Mouse (Mus musculus) lung, postnatal 4 days (tissue): Measurements from ENCODE around the gene Gm11034.

Experiments used
- DNase-seq, 2 experiments: peaks; one replicate each; pipeline ENCODE4 v3.0.0; 2021

Gene Gm11034

DNA sequence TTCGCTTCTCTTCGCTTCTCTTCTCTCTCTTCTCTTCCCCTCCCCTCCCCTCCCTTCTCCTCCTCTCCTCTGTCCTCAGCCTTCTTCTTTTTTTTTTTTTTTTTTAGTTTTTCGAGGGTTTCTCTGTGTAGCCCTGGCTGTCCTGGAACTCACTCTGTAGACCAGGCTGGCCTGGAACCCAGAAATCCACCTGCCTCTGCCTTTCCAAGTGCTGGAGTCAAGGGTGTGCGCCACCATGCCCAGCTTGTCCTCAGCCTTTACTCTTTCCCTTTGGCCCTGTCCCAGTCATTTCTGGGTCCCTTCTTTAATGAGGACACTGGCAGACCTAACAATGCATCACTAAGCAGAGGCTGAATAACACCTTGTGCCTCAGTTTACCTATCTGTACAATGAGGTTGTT is at the start of gene Gm11034:
Gene Gm11034 (minus strand): TSS at position 101 of the 400 bp plus-strand sequence.
- DNase-seq, result no peak

DNA sequence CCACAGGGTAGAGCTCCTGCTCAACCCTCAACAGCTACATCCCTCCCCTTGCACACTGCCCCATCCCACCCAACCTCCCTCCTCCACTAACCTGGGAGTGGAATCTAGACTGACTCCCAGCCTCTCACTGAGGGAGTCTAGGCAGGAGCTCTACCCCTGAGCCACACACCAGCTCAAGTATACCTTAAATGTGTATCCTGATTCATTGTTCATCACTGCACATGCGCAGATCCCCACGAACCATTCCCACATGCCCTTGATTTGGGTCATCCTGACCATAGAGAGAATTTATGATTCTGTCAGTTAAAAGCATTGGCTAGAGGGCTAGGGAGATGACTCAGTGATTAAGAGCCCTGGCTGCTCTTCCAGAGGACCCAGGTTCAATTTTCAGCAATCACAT is 49.3 kb upstream of the Gm11034 start:
- no peak for DNase-seq

DNA sequence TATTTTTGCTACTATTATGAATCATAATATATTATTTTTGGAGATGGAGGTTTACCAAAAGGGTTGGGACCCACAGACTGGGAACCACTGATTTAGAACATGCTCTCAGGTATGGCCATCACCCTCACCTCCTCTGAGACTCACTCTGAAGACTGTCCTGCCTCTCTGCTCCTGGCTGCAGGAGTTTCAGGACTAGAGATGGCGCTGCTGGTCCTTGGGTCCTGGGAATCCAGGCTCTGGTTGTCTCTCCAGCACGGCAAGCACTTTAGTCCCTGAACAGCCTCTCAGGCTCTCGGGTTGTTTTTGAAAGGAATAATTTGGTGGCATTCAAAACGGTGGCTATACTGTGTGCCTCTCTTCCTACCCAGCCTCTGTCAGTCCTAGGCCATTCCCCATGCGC is 48.4 kb upstream of the Gm11034 start:
- peak; percentile 41 to 50 for DNase-seq

DNA sequence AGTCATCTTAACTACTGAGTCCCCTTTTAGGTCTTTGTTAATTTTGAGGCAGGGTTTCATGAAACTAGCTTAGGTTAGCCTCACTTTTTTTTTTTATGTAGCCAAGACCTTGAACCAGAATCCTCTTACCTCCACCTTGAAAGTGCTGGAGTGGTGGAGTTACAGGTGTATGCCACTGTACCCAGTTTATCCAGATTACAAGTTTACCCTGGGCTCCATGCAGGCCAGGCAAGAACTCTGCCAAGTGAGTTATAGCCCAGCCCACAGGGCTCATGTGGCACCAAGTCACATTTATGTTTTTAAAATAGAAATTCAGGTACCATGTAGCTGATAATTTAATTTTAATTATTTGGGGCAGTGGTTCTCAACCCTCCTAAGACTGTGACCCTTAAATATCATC is 48.0 kb upstream of the Gm11034 start:
- no peak for DNase-seq

DNA sequence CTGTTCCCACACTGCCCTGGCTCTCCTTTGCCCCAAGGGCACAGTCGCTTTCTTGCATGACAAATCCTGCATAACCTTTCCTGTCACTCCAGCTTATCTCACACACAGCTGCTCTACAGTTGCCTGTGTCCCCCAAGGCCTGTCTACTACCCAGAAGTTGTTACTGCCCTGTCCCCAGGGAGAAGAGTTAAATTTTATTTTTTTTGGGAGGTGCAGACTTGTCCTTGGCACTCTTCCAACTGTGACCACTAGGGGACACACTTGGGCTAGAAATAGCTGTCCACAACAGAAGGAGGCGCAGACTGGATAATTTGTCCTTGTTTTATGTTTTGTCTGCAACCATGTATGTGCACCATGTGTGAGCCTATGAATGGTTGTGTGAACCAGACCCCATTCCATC is 47.6 kb upstream of the Gm11034 start:
- DNase-seq, result peak in 1 of 2 experiments; percentile 78

DNA sequence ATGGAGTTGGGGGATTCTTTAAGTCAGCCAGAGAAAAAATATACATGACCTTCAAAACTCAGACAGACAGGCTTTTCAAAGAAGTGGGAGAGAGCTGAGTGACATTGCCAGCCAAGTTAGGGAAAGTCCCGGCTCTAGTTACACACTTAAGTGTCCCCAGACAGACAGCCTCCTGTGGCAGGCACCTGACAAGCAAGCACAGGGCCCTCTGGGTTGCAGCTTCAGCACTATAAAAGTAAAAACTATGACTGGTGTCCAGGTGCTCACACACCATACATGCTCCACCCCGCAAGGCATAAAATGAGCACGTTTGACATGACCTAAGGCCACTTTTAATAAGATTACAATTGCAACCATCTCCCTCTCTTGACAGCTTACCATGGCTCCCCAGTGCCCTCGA is 47.1 kb upstream of the Gm11034 start:
- no peak for DNase-seq

DNA sequence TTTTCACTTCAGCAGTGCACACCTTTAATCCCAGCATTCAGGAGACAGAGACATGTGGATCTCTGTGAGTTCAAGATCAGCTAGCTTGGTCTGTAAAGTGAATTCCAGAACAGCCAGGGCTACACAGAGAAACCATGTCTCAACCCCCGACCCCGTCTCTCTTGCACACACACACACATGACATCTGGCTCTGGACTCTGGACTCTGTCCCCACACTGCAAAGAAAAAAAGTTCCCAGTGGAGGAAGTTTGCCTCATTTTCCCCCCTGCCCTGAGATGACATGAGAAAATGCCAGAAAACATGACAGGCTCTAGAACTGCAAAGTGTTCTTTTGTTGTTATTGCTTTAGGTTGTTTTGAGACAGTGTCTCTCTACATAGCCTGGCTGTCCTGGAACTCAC is 46.4 kb upstream of the Gm11034 start:
- DNase-seq, result no peak

DNA sequence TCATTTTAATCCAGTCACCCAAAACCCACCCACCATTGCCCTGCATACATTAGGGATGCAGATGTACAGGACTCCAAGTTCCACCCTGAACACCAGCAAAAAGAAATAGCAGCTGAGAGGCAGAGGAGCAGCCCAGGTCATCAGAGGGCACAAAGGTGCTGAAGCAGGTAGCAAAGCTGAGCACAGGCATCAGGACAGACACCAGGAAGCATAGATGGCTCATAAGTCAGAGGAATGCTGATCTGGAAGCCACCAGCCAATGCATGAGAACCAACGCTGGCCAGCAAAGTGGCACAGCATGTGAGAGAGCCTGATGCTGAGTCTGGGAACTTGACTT is 44.4 kb upstream of the Gm11034 start:
- DNase-seq, result no peak

DNA sequence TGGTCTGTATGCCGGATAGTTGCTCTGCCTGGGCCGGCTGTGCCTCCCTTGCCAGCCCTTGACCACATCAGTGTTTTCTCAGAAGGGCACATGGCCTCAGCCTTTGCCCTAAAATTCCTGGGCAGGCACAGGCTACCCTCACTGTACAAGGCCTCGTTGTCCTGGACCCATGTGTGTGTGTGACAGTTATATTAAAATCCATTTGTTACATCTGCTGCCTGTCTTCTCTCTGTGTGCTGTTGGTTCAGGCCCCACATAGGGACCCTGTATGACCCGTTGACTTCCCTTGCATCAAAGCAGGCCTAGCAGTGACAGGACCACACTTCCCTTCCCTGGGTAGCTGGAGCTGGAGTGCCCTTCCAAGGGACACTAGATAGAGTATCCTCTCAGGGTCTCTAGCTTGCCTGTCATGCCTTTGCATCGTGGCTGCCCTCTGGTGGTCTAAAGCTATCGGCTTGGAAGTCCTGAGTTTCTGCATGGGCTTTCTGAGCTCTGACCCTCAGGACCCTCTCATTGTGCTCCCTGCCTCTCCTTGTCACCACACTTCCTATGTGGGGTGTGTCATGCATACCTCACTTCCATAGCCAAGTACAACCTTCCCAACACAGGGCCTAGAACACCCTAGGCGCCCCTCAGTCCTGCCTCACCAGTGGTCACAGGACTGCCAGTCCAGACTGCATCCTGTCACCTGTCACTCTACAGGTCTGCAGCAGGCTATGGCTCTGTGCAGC is 43.9 kb upstream of the Gm11034 start:
- peak; percentile 40 to 63 for DNase-seq

DNA sequence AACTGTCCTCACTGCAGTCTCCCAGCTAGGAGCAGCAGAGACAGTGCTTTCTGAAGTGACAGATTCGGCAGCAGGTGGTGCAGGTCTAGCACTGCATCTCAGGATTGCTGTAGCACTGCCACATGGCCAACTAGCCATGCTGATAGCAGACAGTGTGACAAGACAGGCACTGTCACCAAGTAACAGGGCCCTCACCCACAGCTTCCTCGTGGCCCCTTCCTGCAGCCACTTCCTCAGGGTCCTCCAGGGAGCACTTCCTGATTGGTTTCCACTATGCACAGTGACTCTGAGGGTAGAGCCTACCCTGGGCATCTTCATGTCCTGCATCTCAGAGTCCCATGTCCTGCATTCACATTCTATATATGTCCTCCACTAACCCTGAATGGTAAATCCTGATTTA is 31.2 kb upstream of the Gm11034 start:
- DNase-seq, result peak in 1 of 2 experiments; percentile 51

DNA sequence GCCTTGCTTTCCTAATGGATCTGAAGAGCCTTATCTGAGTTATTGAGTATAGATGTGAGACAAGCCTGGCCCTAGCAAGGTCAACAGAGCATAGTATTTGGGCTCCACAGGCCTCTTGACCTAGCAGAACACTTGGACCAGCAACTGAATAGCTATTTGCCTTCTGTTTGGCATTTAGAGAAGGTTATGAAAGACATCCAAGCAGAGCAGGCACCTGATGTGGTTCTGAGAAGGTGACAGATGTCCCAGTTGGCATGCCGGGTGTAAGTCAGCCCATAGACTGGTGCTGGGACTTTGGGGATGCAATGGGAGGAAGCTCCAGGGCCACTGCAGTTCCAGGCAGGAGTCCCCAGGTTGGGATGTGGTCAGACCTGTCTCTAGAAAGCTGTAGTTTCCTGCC is 28.8 kb upstream of the Gm11034 start:
- no peak for DNase-seq

DNA sequence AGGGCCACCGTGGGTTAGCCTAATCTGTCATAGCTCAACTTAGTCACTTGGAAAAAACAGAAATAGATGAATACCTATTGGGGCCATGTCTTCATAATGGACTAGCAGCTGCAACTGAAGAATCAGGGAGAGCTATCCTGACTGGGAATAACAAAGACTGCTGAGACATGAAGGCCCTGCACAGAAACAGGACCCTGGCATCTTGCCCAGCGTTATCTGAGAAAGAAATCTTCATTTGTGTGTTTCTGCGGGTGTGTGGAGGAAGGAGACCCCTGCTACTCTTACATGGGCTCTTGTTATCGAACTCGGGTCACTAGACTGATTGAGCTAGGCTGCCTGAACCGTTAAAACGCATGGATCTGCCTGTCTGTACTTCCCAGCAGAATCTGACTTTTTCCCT is 27.5 kb upstream of the Gm11034 start:
- no peak for DNase-seq

DNA sequence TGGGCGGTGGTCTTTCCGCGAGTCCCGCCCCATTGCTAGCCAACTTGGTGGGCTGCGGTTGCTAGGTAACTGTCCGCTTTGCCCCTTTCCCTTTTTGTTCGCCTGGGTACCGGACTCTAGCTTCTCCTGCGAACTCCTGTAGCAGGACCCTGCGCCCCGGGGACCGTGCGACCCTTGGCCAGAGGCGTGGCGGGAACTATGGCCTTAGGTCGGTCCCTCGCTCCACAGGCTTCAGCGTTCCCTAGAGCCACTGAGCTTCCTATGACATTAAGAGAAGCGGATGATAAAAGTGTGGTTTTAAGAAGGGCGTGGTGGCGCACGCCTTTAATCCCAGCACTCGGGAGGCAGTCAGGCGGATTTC is 26.9 kb upstream of the Gm11034 start:
- no peak for DNase-seq

DNA sequence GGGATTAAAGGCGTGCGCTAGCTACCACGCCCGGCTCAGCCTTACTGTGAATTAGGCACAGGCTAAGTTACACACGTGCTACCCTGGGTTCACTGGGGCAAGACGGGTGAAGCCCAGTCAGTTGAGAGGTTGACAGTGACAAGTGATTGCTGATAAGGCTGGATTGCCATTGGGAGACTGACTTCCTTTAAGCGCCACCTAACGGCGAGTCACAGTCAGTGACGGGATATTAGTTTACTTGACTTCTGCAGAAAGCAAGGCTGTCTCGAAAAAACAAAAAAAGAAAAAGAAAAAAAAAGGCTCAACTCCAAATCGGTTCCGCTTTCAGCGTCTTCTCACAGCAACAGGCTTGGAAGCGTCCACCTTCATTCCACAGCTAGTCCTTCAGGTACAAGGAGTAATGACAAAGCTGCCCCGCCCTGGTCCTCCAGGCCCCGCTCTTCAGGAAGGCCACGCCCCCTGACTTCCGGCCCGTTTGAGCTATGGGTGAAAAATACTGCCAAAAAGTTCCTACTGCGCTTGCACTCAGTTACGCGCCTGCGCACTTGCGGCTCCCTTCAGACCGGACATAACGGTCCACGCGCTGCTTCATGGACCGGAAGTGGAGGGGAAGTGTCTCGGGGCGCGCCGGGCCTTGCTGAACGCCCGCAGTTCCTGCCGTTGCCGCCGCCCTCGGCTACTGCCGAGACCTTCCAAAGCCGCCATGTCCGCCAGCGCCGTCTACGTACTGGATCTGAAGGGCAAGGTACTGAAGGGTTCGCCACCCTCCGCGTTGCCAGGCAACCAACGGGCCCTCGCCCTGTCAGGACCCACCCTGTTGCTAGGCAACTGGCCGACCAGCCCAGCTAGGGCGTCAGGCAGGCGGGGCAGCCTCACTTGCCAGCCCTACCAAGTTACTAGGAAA is 26.3 kb upstream of the Gm11034 start, which contains the start of gene Ap1m1:
Gene Ap1m1 (plus strand): TSS at position 520 of the 904 bp plus-strand sequence.
- peak; percentile 98 to 99 for DNase-seq

DNA sequence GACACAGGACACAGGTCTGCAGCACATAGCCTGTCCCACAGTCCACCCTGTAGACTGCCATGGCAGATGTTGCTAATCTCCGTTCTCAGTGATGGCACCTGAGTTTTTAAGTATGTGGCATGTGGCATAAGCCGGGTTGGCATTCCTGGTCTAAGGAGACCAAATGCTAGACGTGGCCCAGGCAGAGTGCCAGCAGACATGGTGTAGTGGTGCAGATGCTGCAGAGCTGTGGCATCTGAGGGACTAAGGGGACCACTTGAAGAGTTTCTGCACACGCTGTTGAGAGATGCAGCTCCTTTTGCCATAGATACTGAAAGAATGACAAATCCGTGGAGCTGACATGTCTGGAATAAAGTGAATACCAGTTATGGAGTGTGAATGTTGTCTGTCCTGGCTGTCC is 9.2 kb upstream of the Gm11034 start:
- no peak for DNase-seq

DNA sequence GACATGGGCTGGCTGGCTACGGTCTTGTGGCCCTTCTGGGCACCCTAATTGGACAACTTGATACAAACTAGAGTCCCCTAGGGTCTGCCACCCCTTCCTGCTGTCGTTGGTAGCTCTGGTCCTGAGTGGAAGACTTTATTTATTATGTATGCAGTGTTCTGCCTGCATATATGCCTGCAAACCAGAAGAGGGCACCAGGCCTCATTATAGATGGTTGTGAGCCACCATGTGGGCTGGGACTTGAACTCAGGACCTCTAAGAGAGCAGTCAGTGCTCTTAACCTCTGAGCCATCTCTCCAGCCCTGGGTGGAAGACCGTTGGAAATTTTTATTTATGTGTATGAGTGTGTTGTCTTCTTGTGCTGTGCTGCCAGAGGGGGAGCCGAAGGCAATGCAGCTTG is 7.3 kb upstream of the Gm11034 start:
- no peak for DNase-seq

DNA sequence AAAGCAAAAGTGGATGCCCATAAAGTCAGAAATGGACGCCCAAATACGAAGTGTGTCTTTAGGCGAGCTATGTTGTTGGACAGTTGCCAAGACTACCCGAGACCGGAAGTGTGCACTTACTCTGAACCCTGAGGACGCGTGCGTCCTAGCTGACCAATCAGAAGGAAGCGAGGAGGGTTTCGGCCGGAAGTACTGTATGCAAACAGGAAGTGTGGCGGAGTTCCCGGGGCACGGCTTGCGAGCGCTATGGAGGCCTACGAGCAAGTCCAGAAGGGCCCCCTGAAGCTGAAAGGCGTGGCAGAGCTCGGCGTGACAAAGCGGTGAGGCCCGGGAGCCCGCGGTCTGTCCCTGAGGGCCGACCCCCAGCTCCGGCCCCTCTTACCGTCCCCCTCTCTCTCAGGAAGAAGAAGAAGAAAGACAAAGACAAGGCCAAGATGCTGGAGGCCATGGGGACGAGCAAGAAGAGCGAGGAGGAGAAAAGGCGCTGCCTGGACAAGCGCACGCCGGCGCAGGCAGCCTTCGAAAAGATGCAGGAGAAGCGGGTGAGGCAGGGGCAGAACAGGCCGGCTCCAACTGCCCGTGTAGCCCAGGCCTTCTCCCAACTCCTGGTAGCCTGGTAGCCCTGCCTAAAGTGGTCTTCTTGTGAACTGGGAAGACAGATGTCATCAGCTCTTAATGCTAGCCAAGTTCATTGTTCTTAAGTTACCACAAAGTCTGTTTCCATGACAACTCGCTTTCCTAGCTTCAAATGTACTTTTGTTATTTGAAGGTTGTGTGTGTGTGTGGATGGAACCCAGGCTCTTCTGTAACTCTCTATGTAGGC is 6.3 kb upstream of the Gm11034 start, which contains the start of gene Fam32a:
Gene Fam32a (plus strand): TSS at position 190 of the 823 bp plus-strand sequence.
- DNase-seq, result peak; percentile 92 to 95

DNA sequence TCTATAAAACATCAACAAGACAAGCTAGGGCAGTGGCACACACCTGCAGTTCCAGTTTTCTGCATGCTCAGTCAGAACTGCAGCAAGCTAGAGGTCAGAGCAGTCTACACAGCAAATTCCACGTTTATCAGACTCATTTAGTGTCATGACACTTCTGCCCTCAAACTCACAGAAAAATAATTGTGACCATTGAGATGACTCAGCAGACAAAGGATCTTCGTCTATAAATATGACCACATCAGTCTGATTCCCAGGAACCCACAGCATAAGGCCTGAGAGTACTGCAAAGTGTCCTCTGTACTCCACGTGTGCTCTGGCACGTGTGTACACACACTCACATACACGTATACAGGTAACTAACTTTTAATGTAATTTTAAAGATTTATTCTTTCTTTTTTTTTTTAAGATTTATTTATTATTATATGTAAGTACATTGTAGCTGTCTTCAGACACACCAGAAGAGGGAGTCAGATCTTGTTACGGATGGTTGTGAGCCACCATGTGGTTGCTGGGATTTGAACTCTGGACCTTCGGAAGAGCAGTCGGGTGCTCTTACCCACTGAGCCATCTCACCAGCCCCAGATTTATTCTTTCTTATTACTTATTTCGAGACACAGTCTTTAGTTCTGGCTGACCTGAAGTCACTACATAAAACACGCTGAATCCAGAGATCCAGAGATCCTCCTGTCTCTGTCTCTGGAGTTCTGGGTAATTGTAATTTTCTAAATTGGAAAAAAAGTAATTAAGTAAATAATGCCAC is 5.5 kb upstream of the Gm11034 start:
- DNase-seq, result no peak

DNA sequence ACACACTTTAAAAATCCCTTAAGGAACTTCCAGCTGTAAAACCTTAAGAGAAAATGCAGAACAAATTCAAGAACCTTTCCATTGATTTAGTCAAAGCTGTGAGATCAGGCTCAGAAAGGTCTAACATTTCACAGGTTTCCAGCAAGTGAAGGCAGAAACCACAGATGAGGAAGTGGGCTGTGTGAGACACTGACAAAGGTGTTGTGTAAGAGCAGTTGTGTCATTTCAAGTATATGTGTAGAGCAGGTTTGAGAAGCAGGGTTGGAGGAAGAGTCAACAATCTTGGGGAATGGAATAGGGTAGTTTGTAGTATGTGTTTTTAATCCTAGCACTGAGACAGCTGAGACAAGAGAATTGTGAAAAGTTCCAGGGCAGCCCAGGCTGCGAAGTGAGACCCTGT is 2.4 kb upstream of the Gm11034 start:
- DNase-seq, result peak in 1 of 2 experiments; percentile 20

DNA sequence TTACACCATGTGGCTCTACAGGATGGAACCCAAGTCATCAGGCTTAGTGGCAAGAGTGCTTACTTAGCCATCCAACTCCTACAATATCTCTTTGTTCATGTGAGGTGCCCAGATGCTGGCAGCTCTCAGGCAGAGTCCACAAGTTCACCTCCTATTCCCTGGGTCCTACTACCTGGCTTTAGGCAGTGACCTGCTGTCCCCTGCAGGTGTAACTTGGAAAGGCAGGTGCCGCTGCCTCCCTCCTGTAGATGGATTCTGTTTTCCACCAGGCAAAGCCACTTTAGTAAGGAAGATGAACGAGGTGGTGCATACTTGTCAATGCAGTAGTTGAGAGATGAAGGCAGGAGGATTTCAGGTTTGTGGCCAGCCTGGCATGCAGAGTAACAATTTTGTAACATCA is 1.6 kb upstream of the Gm11034 start:
- DNase-seq, result peak; percentile 42 to 59

DNA sequence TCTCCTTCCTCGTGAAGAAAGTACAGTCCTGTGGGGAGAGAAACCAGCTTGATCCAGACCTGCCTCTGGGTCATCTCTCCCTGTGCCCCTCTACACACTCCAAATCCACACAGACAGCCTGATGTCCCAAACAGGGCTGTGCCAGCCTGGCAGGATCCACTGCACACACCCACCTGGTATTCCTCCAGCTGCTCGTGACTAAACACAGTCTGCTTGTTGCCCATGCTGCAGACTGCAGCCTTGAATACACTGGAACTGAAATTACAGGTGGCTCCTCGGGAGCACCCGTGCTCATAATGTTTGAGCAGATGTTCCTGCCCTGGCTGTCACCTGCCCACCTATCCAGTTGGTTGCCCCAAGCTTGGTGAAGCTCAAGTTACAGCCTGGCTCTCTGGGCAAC is 685 bp downstream of the Gm11034 start, which contains the start of gene Cib3:
Gene Cib3 (minus strand): TSS at position 87 of the 400 bp plus-strand sequence.
- no peak for DNase-seq

DNA sequence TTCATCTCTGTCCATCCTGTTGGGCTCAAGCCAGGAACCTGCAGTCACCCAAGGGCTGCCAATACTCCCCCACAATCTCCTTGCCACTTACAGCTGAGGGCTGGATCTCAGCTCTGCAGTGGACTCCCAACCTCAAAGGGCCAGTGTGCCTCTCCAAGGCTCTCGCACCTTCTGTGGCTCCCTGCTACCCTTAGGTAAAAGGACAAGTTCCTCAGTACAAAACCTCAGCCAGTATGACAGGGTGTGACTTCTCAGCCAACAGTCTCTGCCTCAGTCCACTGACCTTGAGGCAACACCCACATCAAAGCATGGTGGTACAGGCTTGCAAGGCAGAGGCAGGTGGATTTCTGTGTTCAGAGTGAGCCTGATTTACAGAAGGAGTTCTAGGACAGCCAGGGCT is 1.6 kb downstream of the Gm11034 start:
- no peak for DNase-seq
